Mouse (Mus musculus) adrenal gland, postnatal 14 days (tissue): ENCODE data around the gene Pigm. TPM values are rescaled to one million over a fixed set of nuclear protein-coding genes. Genes with fewer than 3 reads are reported as not detected.

ENCODE experiments used
- DNase-seq: peaks from one replicate; pipeline ENCODE4 v3.0.0; 2021; ENCODE audit warnings: mixed read lengths
- total RNA-seq: library from RNA; stranded (reverse); gene quantifications from 2 replicates; pipeline ENCODE4 v1.2.3, GENCODE M21; 2021

Gene Pigm
- total RNA-seq, 1 experiment from 2014 or later: 12.3 TPM

- peak; percentile 25 for DNase-seq
Measured at GRCm38 (mm10) chr1:172352001-172352400, 24.3 kb upstream of the Pigm start.

GRCm38 (mm10) chr1:172352453-172352852, 23.9 kb upstream of the Pigm start:
- no peak for DNase-seq

- no peak for DNase-seq
Measured at GRCm38 (mm10) chr1:172355336-172355735, 21.0 kb upstream of the Pigm start.

- peak; percentile 86 for DNase-seq
Measured at GRCm38 (mm10) chr1:172357550-172357949, 18.8 kb upstream of the Pigm start.

GRCm38 (mm10) chr1:172358341-172358740, 18.0 kb upstream of the Pigm start:
- no peak for DNase-seq

GRCm38 (mm10) chr1:172364684-172365083, 11.7 kb upstream of the Pigm start:
- DNase-seq: peak; percentile 79

GRCm38 (mm10) chr1:172368768-172369418, 7.5 kb upstream of the Pigm start:
- DNase-seq: peak; percentile 74

GRCm38 (mm10) chr1:172376758-172377458, 562 bp downstream of the Pigm start:
- no peak for DNase-seq

GRCm38 (mm10) chr1:172380066-172380465, 3.7 kb downstream of the Pigm start:
- peak; percentile 68 for DNase-seq

- no peak for DNase-seq
Measured at GRCm38 (mm10) chr1:172382090-172382489, 5.7 kb downstream of the Pigm start.

- no peak for DNase-seq
Measured at GRCm38 (mm10) chr1:172387246-172387645, 10.9 kb downstream of the Pigm start.

- DNase-seq: no peak
Measured at GRCm38 (mm10) chr1:172390769-172391168, 14.4 kb downstream of the Pigm start.

GRCm38 (mm10) chr1:172391807-172392581, 15.6 kb downstream of the Pigm start:
- peak; percentile 67 for DNase-seq

GRCm38 (mm10) chr1:172392643-172393170, 16.4 kb downstream of the Pigm start:
- DNase-seq: no peak

- no peak for DNase-seq
Measured at GRCm38 (mm10) chr1:172393739-172394138, 17.4 kb downstream of the Pigm start.

- no peak for DNase-seq
Measured at GRCm38 (mm10) chr1:172396996-172397752, 20.8 kb downstream of the Pigm start.

GRCm38 (mm10) chr1:172406077-172406706, 29.8 kb downstream of the Pigm start:
- DNase-seq: no peak

GRCm38 (mm10) chr1:172408996-172409395, 32.6 kb downstream of the Pigm start:
- no peak for DNase-seq

- DNase-seq: no peak
Measured at GRCm38 (mm10) chr1:172409431-172409830, 33.1 kb downstream of the Pigm start.

GRCm38 (mm10) chr1:172410806-172411205, 34.5 kb downstream of the Pigm start:
- peak; percentile 75 for DNase-seq

GRCm38 (mm10) chr1:172412204-172412603, 35.9 kb downstream of the Pigm start:
- peak; percentile 85 for DNase-seq
